Comparison of ENCODE assay signal across 21 mouse cellular contexts in the genomic region with DNA sequence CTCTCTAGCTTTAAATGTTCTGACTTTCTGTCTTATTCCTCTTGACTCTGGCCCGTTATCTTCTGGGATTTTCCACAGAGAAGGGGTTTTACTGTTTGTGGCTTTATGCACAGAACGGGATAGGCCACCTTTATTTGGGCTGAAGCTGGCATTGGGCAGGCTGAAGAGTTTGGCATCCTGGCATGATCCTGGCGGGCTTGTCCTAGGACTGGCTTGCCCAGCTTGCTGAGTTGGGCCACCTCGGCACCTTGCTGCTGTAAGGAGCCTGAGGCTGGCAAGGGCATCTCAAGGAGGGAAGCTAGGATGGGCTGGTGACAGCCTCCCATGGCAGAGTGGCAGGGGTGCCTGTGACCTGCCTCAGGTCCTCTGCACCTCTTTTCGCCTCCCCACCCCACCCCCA. TPM values are rescaled to one million over a fixed set of nuclear protein-coding genes. Genes with fewer than 3 reads are reported as not detected.
DNase-seq lines count a peak whose midpoint lies in the region; TF ChIP-seq lines count a peak whose summit lies in the region.
"Had no signal": no experiment of that assay in that cellular context is flagged by ENCODE, and none has a peak within 500 bp of the region (broad histone marks: within the 10 kb centered on the region; RNA-seq: fewer than 3 reads in every experiment).

No protein-coding gene starts in this region.

- H3K27ac ChIP-seq in gastrocnemius, adult 2 months, result peak overlapping the region; percentile 88
- H3K27ac ChIP-seq: forebrain, embryonic 10.5 days; forebrain, embryonic 13.5 days; heart, embryonic 15.5 days; hindbrain, embryonic 12.5 days; hindbrain, embryonic 15.5 days had no signal

- intact Hi-C loops in heart, postnatal 25 days (cut with DNase I), result loop anchor here (5.0 kb wide), 1 partner anchor 129 kb away; no protein-coding TSS in a partner anchor
- intact Hi-C loops in gastrocnemius, adult 2 months (cut with DNase I), result loop anchor here (2.0 to 5.0 kb wide), 3 partner anchors 28 to 181 kb away; no protein-coding TSS in a partner anchor

- no peak for TF ChIP-seq CTCF in gastrocnemius, adult 2 months (IDR thresholded peaks at IDR 0.05)

- peak; percentile 91 for DNase-seq in heart, adult 11 months
- no peak for DNase-seq in heart, postnatal 25 days (ENCODE audit: low spot score)
- peak; percentile 77 for DNase-seq in gastrocnemius, adult 2 months
- peak; percentile 27 for DNase-seq in gastrocnemius, postnatal 10 days
- DNase-seq in skeletal muscle tissue, adult 2 months (ENCODE audit: low read depth, low spot score), result peak; percentile 71
- DNase-seq in B cell, adult 2 months, result no peak
- no peak for DNase-seq in left cerebral cortex, adult 8-10 months (ENCODE audit: low spot score in 2 of 2)
- DNase-seq: adrenal gland, adult 2 months; adrenal gland, postnatal 14 days; cerebellum, adult 11 months; cerebellum, adult 2 months; cerebellum, adult 9-11 months; cerebellum, postnatal 36 days; heart, adult 18-20 months; heart, postnatal 10 days had no signal

- peak overlapping the region; percentile 38 for H3K4me3 ChIP-seq in gastrocnemius, adult 2 months
- H3K4me3 ChIP-seq: forebrain, embryonic 10.5 days; forebrain, embryonic 13.5 days; heart, embryonic 12.5 days; heart, embryonic 15.5 days; hindbrain, embryonic 12.5 days; hindbrain, embryonic 15.5 days had no signal

RNA-seq across cellular contexts. Expression of gene Cradd, which starts 55.6 kb away (rescaled TPM):
- total RNA-seq in heart, postnatal 25 days (2021), result 1 to 10 TPM; 7.9 to 9.3 TPM
- total RNA-seq in gastrocnemius, adult 2 months (2021), result 1 to 10 TPM; 8.6 to 9.8 TPM
- total RNA-seq in gastrocnemius, postnatal 10 days (2021), result 10 to 100 TPM; 12.1 to 14.3 TPM
- 10 to 100 TPM in 1 of 4 experiments, 1 to 10 TPM in 3; 8.2 to 11.0 (median 9.0) TPM for total RNA-seq in left cerebral cortex, adult 8-10 months (2022)

Comparison
In these comparisons a context has a peak if more than half of its experiments do, and no peak if none do; other contexts are left out.
1. DNase-seq: peak in heart, adult 11 months (single experiment), gastrocnemius, adult 2 months (single experiment), gastrocnemius, postnatal 10 days (single experiment) and skeletal muscle tissue, adult 2 months (single experiment); none in heart, postnatal 25 days (single experiment), B cell, adult 2 months (0 of 2) and left cerebral cortex, adult 8-10 months (0 of 2).